Mouse (Mus musculus): ENCODE measurements around the gene Rab1a.
"Not testable (repeated sequence)": the region's sequence is repeated elsewhere in the genome, so short reads cannot be mapped to it uniquely, and the experiment has no call there.

The Rab1a gene

DNA sequence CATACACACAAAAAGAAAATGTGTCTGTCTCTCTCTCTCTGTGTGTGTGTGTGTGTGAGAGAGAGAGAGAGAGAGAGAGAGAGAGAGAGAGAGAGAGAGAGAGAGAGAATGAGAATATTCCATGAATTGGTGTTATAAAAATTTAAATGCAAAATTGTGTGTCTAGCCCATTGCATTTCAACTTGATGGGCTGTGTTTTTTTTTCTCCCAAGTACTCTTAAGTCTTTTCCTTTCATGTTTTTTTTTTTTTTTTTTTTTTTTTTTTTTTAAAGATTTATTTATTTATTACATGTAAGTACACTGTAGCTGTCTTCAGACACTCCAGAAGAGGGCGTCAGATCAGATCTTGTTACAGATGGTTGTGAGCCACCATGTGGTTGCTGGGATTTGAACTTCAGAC is 20.4 kb downstream of the Rab1a start:
- DNase-seq: not testable (repeated sequence)

DNA sequence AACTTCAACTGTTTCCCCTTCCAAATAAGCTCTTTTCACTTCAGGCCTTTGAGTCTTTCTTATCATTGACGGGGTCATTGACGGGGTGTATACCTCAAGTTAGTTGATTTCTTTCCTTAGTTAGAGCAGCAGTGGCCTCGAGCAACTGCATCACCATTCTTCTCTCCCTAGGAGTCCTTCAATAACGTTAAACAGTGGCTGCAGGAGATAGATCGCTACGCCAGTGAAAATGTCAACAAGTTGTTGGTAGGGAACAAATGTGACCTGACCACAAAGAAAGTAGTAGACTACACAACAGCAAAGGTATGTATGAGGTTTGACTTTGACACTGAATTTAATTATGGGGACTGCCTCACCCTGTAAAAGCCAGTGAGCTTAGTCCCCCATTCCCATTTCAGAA is 23.0 kb downstream of the Rab1a start:
- no peak for DNase-seq

DNA sequence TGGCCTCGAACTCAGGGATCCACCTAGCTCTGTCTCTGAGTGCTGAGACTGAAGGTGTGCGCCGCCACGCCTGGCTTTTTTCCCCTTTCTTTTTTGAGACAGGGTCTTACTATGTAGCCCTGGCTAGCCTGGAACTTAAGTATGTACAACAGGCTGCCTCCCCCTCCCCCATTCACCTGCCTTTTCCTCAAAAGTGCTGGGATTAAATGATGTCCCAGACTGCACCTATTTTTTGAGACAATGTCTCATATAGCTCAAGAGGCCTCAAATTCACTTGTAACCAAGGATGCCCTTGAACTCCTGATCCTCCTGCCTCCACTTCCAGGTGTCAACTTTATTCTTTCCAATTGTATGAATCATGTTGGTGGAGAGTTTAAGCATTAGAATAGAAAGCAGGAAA is 24.7 kb downstream of the Rab1a start:
- DNase-seq: no peak

DNA sequence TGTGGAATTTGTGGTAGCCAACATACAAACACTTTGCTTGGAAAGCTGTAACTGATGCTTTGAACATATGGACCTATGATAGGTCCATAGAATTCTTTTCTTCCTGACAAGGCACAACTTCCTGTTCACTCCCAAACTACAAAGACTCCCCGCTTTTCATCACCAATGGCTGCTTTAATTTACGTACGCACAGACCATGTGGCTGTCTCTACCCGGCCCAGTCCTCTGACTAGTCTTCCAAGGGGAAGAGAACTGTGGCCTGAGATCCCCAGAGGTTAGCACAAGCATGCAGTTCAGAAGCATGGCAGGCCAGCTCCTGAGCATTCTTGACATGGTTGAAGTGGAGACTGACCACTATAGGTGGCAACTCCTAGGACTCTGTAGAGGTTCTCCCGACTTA is 27.4 kb downstream of the Rab1a start:
- DNase-seq: no peak

DNA sequence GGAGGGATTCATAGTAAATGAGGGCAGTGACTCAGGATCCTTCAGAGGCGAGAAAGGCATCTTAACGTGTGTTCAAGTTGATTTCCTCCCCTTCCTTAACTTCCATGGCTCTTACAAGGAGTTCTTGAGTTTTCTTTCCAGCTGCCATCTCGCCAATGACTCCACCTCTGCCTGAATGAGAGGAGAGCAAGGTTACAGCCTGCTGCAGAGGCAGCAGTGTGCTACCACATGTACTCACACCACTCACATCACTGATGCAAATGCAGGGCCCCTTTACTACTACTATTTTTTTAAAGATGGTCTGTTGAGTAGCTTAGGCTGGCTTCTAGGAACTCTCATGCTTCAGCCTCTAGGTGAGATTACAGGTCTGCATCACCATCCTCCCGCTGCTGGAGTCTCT is 28.1 kb downstream of the Rab1a start:
- DNase-seq: no peak

DNA sequence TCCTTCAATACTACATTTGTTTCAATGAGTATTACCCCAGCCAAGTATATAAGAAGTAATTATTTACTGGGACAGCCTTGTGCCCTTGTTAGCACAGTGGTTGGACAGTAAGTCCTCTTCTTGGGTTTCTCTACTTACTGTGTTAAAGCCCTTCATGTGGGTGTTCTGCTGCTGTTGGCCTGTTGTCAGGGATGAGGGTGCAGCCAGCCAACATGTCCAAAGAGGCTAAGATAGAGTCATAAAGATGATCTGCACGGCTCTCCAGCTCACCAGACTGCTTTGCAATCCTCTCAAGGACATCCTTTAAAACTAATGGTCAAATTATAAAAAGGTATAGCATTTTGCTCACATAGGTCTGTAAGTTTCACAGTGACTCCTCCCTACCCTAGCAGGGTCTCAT is 29.1 kb downstream of the Rab1a start:
- DNase-seq: no peak

DNA sequence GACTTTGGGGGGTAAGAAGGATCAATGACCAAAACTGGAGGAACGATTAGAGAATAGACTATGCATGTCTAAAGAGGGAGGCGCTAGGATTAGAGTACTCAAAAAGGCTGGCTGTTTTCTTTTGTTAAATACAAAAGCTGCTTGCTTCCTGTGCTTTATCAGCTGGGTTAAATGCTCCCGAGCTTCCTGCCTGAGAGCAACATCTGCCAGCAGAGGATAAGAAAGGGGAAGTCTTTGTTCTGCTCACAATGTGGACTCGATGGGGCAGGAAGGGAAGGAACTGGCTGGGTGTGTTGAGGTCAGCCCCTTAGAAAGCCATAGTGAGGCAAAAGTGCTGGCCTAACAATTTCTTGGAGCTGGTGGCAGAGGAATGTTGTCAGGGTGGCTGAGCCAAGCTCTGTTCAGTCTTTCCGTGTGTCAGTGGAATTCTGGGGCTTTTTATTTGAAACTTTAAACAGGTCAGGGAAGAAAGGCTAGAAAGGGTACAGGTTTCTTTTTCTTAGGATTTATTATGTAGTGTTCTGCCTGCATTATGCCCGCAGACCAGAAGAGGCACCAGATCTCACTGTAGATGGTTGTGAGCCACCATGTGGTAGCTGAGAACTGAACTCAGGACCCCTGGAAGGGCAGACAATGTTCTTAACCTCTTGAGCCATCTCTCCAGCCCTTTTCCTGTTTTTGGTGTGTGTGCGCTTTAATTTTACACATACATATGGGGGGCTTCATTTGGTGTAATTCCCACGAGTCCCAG is 30.1 kb downstream of the Rab1a start:
- peak; percentile 76 to 83 for DNase-seq

DNA sequence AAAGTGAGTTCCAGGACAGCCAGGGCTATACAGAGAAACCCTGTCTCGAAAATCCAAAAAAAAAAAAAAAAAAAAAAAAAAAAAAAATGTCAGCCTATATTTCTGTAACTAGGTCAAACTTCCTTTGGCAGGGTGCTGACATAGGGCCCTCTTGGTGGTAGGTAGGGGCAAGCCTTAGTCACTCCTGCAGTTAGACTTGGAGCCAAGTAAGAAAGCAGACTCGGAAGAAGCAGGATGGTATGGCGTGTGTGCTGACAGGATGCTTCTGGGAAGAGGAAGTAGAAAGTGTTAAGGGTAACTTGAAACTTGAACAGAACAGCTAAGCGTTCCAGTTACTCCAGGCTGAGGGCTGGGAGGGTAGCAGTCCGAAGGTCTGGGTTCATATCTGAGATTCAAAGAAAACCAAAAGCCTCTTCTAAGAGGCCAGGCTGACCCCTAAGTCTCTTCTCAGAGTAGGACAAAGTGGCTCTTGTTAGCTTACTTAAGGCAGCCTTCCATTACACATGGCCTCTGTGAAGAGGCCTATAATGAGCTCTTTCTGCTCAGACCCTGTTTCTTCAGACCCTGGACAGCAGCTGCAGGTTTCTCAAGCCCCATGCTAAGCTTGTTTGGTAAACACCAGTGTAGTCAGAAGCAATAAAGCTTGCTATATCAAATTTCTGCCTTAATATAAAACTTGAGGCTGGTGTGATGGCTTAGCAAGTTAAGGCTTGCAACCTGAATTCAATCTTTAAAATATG is 31.0 kb downstream of the Rab1a start:
- no peak for DNase-seq

DNA sequence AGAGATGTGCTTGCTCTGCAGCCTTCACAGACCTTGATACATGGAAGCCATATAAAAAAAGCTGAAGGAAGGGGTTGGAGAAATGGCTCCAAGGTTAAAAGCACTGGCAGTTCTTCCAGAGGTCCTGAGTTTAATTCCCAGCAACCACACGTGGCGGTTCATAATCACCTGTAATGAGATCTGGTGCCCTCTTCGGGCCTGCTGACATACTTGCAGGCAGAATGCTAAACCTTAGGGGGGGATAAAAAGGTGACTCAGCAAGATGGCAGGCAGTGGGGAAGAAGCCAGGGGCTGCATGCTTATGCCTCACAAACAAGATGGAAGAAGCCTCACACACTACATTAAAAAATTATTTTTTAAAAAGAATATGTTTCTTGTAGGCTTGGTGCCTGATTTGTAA is 33.0 kb downstream of the Rab1a start:
- DNase-seq: no peak

DNA sequence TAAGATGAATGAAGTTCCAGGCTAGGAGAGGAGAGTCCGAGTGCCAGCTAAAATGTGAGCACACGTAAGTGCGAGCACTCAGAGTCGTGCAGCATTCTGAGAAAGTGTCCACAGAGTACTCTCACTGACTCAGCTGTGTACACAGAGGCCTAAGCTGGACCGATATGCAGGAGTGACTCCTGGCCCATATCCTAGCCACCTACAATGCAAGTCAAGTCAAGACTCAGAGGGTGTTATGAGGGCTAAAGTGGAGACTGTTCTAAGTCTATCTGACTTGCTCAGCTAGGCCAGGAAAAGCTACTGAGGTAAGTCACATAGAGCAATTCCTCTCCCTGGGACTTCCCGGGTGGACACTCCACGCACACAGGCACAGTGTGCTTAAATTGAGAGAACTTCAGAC is 35.8 kb downstream of the Rab1a start:
- no peak for DNase-seq

DNA sequence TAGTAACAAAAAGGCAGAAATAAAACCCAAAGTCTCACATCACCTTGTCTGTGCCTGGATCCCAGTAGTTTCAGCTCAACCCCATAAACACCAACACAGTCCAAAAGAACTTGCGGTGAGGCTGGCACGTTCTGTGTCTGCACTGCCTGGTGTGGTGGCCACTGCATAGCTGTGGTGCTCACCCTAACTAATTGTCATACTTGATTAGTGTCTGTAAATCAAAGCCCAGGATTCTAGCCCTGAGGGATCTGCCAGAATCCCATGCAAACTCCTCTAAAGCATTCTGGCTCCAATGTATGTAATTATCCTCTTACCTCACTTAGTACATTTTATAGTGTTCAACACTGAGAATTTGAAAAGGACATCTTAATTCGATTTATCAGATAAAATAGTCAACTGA is 36.7 kb downstream of the Rab1a start:
- DNase-seq: no peak

DNA sequence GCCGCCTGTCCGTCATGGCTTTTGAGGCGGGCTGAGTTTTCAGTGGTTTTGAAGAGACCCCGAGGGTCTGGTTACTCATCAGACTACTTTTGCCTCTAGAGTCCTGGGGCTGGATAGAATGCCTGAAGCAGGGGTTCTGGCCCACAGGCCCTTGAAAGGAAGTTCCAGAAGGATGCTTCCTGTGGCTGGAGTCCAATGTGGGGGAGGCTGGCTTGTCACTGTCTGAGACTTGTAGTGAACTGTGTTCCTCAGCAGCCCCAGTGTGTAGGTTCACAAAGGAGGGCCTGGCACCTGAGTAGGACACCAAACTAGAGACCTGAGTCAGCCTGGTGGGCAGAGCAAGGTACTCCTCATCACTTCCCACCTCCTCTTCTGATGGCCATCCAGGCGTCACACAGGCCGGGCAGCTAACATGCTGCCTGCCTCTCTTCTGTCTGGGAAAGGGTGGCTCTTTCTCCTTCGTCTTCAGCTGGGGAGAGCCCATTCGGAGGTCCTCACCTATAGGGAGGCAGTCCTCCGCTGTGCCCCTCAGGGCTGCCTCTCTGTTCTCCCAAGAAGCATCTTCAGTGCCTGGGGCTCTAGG is 38.1 kb downstream of the Rab1a start:
- DNase-seq: no peak

DNA sequence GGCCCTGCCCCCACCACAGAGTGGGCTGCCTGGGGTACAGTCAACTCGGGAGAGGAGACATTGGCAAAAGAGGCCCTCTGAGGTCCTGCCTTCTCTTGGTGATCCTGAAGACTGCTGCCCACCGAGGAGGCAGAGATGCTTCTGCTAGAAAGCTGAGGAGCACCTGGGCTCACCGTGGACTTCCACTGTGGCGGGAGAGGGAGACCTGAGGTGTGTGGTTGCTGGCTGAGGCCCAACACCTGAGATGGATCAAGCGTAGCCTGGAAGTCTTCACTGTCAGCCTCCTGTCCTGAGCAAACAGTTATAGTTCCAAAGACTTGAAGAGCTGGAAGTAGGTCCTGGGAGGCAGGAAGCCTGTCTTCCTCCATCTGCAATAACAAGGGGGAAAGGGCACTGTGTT is 39.1 kb downstream of the Rab1a start:
- DNase-seq: no peak

DNA sequence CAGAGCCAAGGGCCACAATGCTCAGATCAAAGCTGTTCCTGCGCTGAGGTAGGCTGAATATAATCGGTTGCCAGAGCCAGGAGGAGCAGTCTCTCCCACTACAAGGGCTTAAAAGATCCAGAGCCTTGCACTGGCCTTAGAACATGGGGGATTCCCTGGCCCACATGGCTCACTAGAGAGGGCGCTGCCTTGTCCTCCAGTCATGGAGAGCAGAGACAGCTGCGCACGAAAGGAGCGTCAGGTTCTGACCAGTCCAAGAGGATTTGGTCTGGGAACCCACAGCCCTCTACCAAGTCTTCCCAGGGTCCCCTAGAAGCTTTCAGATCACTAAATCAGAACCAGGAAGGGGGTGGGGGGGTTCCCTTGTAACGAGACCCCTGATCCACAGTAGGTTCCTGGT is 40.1 kb downstream of the Rab1a start:
- no peak for DNase-seq

DNA sequence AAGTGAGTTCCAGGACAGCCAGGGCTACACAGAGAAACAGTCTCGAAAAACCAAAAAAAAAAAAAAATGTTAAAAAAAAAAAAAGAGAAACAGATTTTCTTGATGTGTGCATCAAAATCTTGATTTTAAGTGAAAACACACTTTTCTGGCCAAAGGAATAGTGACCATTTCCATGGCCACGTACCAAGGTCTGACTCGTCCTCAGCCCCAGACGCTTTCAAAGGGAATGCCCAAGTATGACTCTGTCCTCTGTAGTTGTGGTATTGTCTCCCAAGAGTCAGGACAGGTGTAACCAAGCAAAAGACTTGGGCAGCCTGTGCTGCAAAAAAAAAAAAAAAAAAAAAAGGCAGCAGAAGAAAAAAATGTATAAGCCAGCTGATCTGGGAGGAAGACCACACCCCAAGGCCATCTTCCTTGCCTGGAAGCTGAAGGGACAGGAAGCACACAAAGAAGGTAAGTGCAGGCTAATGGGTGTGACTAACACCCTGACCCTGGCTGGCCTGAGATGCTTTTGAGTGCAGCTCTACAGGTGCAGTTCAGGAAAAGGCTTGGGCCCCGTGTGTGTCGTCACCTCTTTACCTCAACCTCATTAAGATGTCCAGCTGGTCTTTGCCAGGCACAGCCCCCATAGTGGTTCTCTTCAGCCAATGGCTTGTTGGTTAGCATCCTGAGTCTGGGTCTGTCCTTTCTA is 41.3 kb downstream of the Rab1a start:
- DNase-seq: no peak

DNA sequence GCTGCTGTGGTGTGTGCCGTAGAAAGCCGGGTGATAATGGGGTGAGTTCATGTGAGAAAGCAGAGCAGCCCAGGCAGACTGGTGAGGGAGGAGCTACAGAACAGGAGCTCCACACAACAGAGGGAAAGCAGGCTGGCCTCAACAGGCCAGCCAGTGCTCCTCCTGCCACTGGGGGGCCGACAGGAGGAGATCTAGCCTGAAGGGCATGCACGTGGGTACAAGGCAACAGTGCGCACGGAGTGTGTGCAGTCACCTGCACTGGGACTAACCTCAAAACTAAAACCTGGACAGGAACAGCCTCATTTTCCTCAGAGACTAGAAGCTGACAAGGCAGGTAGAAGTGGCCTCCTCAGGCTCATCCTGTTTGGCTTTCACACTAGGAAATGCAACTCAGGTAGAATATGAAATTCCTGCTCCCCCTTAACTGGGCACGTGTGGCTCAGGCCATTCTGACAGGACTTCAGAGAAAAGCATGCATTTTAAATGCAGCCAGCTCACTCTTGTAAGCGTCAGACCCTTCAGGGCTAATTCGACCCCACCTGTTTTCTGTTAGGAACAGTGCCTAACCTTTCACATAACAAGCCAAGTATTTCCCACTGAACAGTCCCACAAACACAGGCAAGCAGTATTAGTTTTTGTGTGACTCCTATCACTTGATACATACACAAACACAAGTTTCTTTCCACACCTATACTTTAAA is 42.1 kb downstream of the Rab1a start:
- DNase-seq: peak in 1 of 2 experiments; percentile 15

DNA sequence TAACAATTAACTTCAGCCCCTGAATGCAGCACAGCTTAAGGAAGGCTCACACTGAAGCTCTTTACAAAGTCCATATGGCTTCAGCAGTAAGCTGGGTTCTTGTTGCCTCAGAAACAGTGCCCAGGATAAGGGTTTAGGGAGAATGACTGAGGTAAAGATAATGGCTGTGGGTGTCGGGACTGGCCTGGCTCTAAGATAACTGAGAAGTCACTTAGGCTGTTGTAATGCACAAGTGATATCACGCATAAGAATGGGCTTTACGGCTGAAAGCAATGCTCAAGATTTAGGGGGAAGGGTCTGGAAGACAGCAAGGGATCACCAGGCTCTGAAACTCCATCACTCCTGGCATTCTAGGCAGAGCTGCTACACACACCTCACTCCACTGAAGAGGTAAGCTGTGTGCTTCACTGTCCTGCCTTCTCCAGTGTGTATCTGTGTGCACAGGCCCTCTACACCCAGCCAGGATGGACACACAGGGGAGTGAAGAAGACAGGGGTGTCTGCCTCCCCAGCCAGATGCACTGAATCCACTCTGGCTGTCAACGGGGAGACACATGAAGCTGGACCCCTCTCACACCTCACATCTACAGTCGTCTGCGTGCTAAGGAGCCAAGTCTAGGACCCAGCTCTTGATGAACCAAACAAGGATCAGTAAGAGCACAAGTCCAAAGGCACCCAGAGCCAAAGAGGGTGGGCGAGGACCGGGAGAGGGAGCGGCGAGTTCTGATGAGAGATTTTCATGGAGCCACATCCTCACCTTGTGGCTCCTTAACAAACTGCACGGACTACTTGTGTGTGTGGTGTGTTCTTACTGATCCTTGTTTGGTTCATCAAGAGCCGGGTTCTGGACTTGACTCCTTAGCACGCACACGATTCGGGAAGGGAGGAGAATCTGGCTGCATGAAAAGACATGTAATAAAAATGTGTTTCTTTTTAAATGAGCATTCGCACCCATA is 43.4 kb downstream of the Rab1a start:
- no peak for DNase-seq

DNA sequence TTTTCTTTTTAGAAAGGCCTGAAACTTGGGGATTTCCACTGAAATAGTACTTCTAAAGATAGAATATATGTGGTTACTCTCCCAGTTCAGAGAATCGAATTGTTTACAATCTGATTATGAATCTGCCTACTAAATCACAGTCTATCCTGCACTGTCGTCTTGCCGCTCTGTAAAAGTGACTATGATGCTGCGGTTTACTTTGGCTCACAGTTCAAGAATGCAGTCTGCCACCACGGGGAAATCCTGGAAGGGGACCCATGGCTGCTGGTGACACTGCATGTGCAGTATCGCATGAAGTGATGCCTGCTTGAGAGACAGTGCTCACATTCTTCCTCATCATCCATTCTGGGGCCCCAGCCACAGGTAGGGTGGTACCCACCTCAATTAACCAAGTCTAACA is 44.1 kb downstream of the Rab1a start:
- no peak for DNase-seq

DNA sequence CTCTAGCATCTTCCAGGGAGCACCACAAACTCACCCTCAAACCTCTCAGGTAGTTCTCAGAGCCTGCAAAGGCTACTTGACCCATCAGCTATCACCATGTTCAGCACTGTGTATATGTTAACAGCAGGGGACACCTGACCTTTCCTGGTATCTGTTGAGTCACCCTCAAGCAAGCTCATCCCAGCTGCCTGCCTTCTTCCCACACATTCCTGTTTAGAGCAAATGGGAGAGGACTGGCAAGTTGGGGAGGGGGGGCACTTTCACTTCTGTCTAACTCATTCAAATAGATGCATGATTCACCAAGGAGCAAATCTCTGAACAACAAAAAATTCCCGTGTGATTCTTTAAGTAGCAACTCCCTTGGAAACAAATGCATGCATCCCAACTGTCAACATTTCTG is 45.4 kb downstream of the Rab1a start:
- peak in 1 of 2 experiments; percentile 23 for DNase-seq

DNA sequence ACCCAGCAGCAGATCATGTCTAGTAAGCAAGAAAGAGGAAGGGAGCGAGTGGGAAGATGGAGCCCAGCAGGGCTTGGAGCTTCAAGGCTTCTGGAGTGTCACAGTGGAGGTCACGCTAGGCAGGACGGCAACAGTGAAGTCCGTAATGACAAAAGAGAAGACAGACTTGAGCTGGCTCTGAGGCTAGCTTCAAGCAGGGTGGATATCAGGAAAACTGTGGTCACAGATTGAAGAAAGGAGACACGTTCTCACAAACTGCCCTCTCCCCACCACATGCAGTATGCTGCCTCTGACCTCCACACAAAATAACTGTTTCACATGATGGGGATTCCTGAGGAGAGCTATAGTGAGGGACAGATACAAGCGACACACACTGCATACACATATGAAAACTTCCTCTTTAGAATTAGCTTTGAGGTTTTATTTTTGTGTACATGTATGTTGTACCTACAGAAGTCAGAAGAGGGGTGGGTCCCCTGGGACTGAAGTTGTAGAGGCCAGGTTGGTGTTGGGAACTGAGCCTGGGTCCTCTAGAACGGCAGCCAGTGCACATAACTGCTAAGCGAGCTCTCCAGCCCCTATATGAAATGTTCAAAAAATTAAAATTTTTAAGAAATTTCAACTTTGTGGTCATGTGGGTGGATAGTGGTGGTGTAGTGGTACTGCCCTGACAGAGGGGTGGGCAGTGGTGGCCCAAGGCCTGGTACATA is 46.1 kb downstream of the Rab1a start:
- DNase-seq: no peak

DNA sequence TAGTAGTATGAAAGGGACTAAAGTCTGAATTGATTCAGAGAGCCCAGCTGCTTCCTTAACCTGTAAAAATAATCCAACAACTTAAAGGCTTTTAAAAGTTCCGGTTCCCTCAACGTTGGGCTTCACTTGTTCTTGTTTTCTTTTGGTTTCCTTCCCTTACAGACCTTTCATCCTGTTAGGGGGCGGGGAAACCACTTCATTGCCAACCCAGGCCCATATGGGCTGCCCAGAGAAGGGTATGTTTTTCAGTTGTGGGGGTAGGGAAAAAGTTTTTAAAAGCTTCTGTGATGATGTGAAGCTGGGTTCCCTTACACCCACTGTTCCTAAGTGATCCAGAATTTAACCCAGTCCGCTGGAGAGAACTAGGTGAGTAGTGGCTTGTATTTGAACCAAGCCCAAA is 47.0 kb downstream of the Rab1a start:
- no peak for DNase-seq
